Comparison of ENCODE assay signal across 8 mouse cellular contexts in genomic region chr6:118066199-118067081, GRCm38 (mm10). TPM values are rescaled to one million over a fixed set of nuclear protein-coding genes. Genes with fewer than 3 reads are reported as not detected.
A peak's percentile ranks its signal among the peaks of the same experiment; 100 is the strongest.
DNase-seq lines count a peak whose midpoint lies in the region; ATAC-seq lines count a peak whose summit lies in the region.

No protein-coding gene starts in this region.

- peaks cover 24% of the 10 kb centered on the region for H3K4me1 ChIP-seq in forebrain, embryonic 12.5 days
- peaks cover 17% of the 10 kb centered on the region; the same call in 1 of the 2 replicates for H3K4me1 ChIP-seq in hindbrain, embryonic 14.5 days (replicated peaks; ENCODE audit: control insufficient read depth, insufficient read depth, low read length)
- H3K4me1 ChIP-seq in limb, embryonic 12.5 days (replicated peaks), result peaks cover 18% of the 10 kb centered on the region
- peaks cover 16% of the 10 kb centered on the region for H3K4me1 ChIP-seq in midbrain, embryonic 11.5 days (ENCODE audit: control insufficient read depth, insufficient read depth, low read length)

- peak; percentile 36 for DNase-seq in gastrocnemius, postnatal 10 days
- no peak for DNase-seq in gastrocnemius, postnatal 36 days
- peak; percentile 87 for DNase-seq in brain, adult 2 months (ENCODE audit: low read depth, low spot score)
- DNase-seq in hindbrain, embryonic 14.5 days (ENCODE audit: low spot score), result no peak
- peak; percentile 85 for DNase-seq in midbrain, embryonic 11.5 days (ENCODE audit: low spot score, missing footprints)
- DNase-seq in splenic B cell, adult 2 months (ENCODE audit: low read depth, low spot score), result peak; percentile 31

- 1% methylated on average over 40 of the region's 40 CpGs for WGBS in forebrain, embryonic 12.5 days
- 2% methylated on average over 40 of the region's 40 CpGs for WGBS in hindbrain, embryonic 14.5 days
- WGBS in limb, embryonic 12.5 days, result under 1% methylated on average over 40 of the region's 40 CpGs
- WGBS in midbrain, embryonic 11.5 days, result 3% methylated on average over 38 of the region's 40 CpGs

- H3K27ac ChIP-seq in forebrain, embryonic 12.5 days, result no peak overlapping the region
- H3K27ac ChIP-seq in hindbrain, embryonic 14.5 days, result no peak overlapping the region
- no peak overlapping the region for H3K27ac ChIP-seq in limb, embryonic 12.5 days
- no peak overlapping the region for H3K27ac ChIP-seq in midbrain, embryonic 11.5 days (ENCODE audit: low read depth, low read length)

- no peaks in the 10 kb centered on the region for H3K36me3 ChIP-seq in forebrain, embryonic 12.5 days (replicated peaks)
- no peaks in the 10 kb centered on the region for H3K36me3 ChIP-seq in hindbrain, embryonic 14.5 days (replicated peaks; ENCODE audit: control insufficient read depth, insufficient read depth)
- no peaks in the 10 kb centered on the region for H3K36me3 ChIP-seq in limb, embryonic 12.5 days
- H3K36me3 ChIP-seq in midbrain, embryonic 11.5 days (ENCODE audit: control insufficient read depth, insufficient read depth, low read length), result no peaks in the 10 kb centered on the region
- no peaks in the 10 kb centered on the region for H3K36me3 ChIP-seq in splenic B cell, adult 2 months (ENCODE audit: control insufficient read depth, insufficient read depth, low read length, poor library complexity, severe bottlenecking)

- H3K9ac ChIP-seq in forebrain, embryonic 12.5 days, result peak overlapping the region; percentile 60
- H3K9ac ChIP-seq in hindbrain, embryonic 14.5 days, result peak overlapping the region; percentile 53
- peak overlapping the region; percentile 45 for H3K9ac ChIP-seq in limb, embryonic 12.5 days (replicated peaks)
- H3K9ac ChIP-seq in midbrain, embryonic 11.5 days (ENCODE audit: low read length), result peak overlapping the region; percentile 60

- H3K4me3 ChIP-seq in forebrain, embryonic 12.5 days (replicated peaks), result peak overlapping the region; percentile 49
- peak overlapping the region; percentile 40 for H3K4me3 ChIP-seq in hindbrain, embryonic 14.5 days (replicated peaks; ENCODE audit: low read length)
- peak overlapping the region; percentile 42 for H3K4me3 ChIP-seq in limb, embryonic 12.5 days (replicated peaks)
- peak overlapping the region; percentile 44 for H3K4me3 ChIP-seq in midbrain, embryonic 11.5 days (ENCODE audit: low read depth, low read length)

- H3K4me2 ChIP-seq in forebrain, embryonic 12.5 days, result peak overlapping the region; percentile 97
- peak overlapping the region; percentile 91 for H3K4me2 ChIP-seq in hindbrain, embryonic 14.5 days (replicated peaks)
- peak overlapping the region; percentile 90 for H3K4me2 ChIP-seq in limb, embryonic 12.5 days
- H3K4me2 ChIP-seq in midbrain, embryonic 11.5 days, result peak overlapping the region; percentile 95

- H3K27me3 ChIP-seq in forebrain, embryonic 12.5 days, result peaks cover 45% of the 10 kb centered on the region
- H3K27me3 ChIP-seq in hindbrain, embryonic 14.5 days (ENCODE audit: control insufficient read depth, insufficient read depth, low read length), result no peaks in the 10 kb centered on the region; the same call in 1 of the 2 replicates
- peaks cover 52% of the 10 kb centered on the region for H3K27me3 ChIP-seq in limb, embryonic 12.5 days
- H3K27me3 ChIP-seq in midbrain, embryonic 11.5 days (ENCODE audit: control insufficient read depth, insufficient read depth, low read length), result no peaks in the 10 kb centered on the region; the same call in 1 of the 2 replicates
- no peaks in the 10 kb centered on the region for H3K27me3 ChIP-seq in splenic B cell, adult 2 months (ENCODE audit: control insufficient read depth, insufficient read depth, low read length, poor library complexity, severe bottlenecking)

- no peaks in the 10 kb centered on the region for H3K9me3 ChIP-seq in forebrain, embryonic 12.5 days
- H3K9me3 ChIP-seq in hindbrain, embryonic 14.5 days (ENCODE audit: control insufficient read depth, low read length), result no peaks in the 10 kb centered on the region
- H3K9me3 ChIP-seq in limb, embryonic 12.5 days, result no peaks in the 10 kb centered on the region
- H3K9me3 ChIP-seq in midbrain, embryonic 11.5 days (ENCODE audit: control insufficient read depth, low read length), result no peaks in the 10 kb centered on the region

- intact Hi-C loops in gastrocnemius, postnatal 36 days (cut with DNase I), result loop anchor here (10.0 kb wide), 1 partner anchor 318 kb away; no protein-coding TSS in a partner anchor

- ATAC-seq in forebrain, embryonic 12.5 days (ENCODE audit: low FRiP score), result peak; percentile 52
- ATAC-seq in hindbrain, embryonic 14.5 days (ENCODE audit: low FRiP score), result peak; percentile 47
- ATAC-seq in limb, embryonic 12.5 days (ENCODE audit: insufficient number of reproducible peaks, insufficient read depth, low FRiP score, low TSS enrichment, low read depth), result peak; percentile 52
- ATAC-seq in midbrain, embryonic 11.5 days (ENCODE audit: low FRiP score), result peak; percentile 63

RNA-seq across cellular contexts. Expression of gene Rasgef1a, which starts 55.2 kb away (rescaled TPM):
- total RNA-seq in gastrocnemius, postnatal 10 days (2021), result under 1 TPM; 0.47 to 0.80 TPM
- total RNA-seq in gastrocnemius, postnatal 36 days (2021), result under 1 TPM; 0.10 to 0.15 TPM
- 0.33 and 0.49 TPM in 2 replicates for polyA plus RNA-seq in forebrain, embryonic 12.5 days (2016; fragmentation: Nextera tagmentation; extraction: Ambion mirVana)
- 1.5 and 2.3 TPM in 2 replicates for polyA plus RNA-seq in hindbrain, embryonic 14.5 days (2014; fragmentation: Nextera tagmentation; extraction: Ambion mirVana)
- 0.13 TPM in 1 of 2 replicates, not detected in the other for polyA plus RNA-seq in limb, embryonic 12.5 days (2016; fragmentation: Nextera tagmentation; extraction: Ambion mirVana)
- polyA plus RNA-seq in midbrain, embryonic 11.5 days (2014; fragmentation: Nextera tagmentation; extraction: Ambion mirVana), result 0.15 TPM in 1 of 2 replicates, not detected in the other

Comparison
In these comparisons a context has a peak if more than half of its experiments do, and no peak if none do; other contexts are left out.
1. DNase-seq: peak in gastrocnemius, postnatal 10 days (single experiment), brain, adult 2 months (single experiment), midbrain, embryonic 11.5 days (single experiment) and splenic B cell, adult 2 months (single experiment); none in gastrocnemius, postnatal 36 days (0 of 2) and hindbrain, embryonic 14.5 days (single experiment).
2. Peak in every context shown above with its lines, with median percentiles within 50 percentile points of each other: ATAC-seq, H3K4me2 ChIP-seq, H3K4me3 ChIP-seq and H3K9ac ChIP-seq.